8 mouse cellular contexts compared by ENCODE assay signal in the genomic region with DNA sequence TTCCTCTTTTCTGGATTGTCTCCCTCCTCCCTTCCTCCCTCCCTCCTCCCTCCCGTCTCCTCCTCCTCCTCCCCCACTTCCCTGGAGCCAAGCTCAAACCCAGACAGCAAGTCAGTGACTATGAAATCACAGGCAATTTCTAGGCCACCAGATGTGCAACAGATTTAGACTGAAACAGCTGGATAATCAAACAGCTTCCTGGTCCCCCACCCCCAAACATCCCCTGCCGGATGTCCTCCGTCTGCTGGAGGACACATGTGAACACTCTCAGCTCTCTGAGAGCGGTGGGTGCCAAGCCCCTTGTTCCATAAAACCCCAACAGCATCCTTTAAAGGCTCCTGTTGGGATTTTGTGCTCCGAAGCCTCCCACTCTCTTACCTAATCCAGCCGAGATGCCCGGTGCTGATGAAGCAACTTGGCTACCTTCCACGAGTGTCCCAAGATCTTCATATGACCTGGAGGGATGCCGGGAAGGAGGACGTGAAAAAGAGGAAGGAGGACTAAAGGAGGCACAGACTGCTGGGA. TPM values are rescaled to one million over a fixed set of nuclear protein-coding genes. Genes with fewer than 3 reads are reported as not detected.
A peak's percentile ranks its signal among the peaks of the same experiment; 100 is the strongest.
DNase-seq lines count a peak whose midpoint lies in the region; ATAC-seq and TF ChIP-seq lines count a peak whose summit lies in the region.

No protein-coding gene starts in this region.

- no peak for DNase-seq in left cerebral cortex, adult 2 months (ENCODE audit: extremely low spot score in 1 of 2, low spot score in 2 of 2)
- DNase-seq in left cerebral cortex, postnatal 36 days (ENCODE audit: low spot score in 2 of 2) = no peak
- DNase-seq in embryonic facial prominence, embryonic 10.5 days (ENCODE audit: low spot score) = peak; percentile 68
- DNase-seq in heart, postnatal 0 days (ENCODE audit: low spot score) = peak; percentile 58
- DNase-seq in kidney, postnatal 25 days = peak; percentile 67 to 76
- no peak for DNase-seq in cerebellum, adult 9-11 months

- intact Hi-C loops in left cerebral cortex, adult 2 months (cut with DNase I) = no loop called here
- intact Hi-C loops in left cerebral cortex, postnatal 36 days (cut with DNase I) = no loop called here

- peak; percentile 68 for TF ChIP-seq EP300 in heart, postnatal 0 days (IDR thresholded peaks at IDR 0.05; ENCODE audit: low read depth)

- no peaks in the 10 kb centered on the region for H3K9me3 ChIP-seq in embryonic facial prominence, embryonic 10.5 days
- H3K9me3 ChIP-seq in heart, postnatal 0 days (replicated peaks; ENCODE audit: control insufficient read depth, low read length) = no peaks in the 10 kb centered on the region

- H3K4me2 ChIP-seq in heart, postnatal 0 days (ENCODE audit: low read depth, low read length) = peak overlapping the region; percentile 51

- H3K9ac ChIP-seq in heart, postnatal 0 days (replicated peaks; ENCODE audit: low read depth, low read length) = no peak overlapping the region

- no peak for TF ChIP-seq CTCF in left cerebral cortex, adult 2 months (IDR thresholded peaks at IDR 0.05)
- TF ChIP-seq CTCF in heart, postnatal 0 days (IDR thresholded peaks at IDR 0.05; ENCODE audit: low read depth) = no peak

- no peaks in the 10 kb centered on the region for H3K27me3 ChIP-seq in embryonic facial prominence, embryonic 10.5 days (replicated peaks; ENCODE audit: low read depth, poor library complexity, severe bottlenecking)
- H3K27me3 ChIP-seq in heart, postnatal 0 days (ENCODE audit: control insufficient read depth, insufficient read depth, low read length) = no peaks in the 10 kb centered on the region

- ATAC-seq in heart, postnatal 0 days (ENCODE audit: insufficient read depth, low read depth) = peak; percentile 37
- peak; percentile 17; the same call in 1 of the 2 replicates for ATAC-seq in megakaryocyte progenitor cell, adult 5-6 weeks (replicated peaks; ENCODE audit: poor library complexity)
- no peak for ATAC-seq in erythroid progenitor cell, adult 5-6 weeks (replicated peaks; ENCODE audit: low FRiP score, poor library complexity, severe bottlenecking)

- H3K36me3 ChIP-seq in embryonic facial prominence, embryonic 10.5 days (replicated peaks) = no peaks in the 10 kb centered on the region
- H3K36me3 ChIP-seq in heart, postnatal 0 days (replicated peaks; ENCODE audit: control insufficient read depth, insufficient read depth, low read length) = no peaks in the 10 kb centered on the region

- H3K4me3 ChIP-seq in left cerebral cortex, adult 2 months = no peak overlapping the region
- H3K4me3 ChIP-seq in embryonic facial prominence, embryonic 10.5 days = peak overlapping the region; percentile 31
- no peak overlapping the region for H3K4me3 ChIP-seq in heart, postnatal 0 days (ENCODE audit: low read depth, low read length)

- 47% methylated on average over 10 of the region's 10 CpGs for WGBS in embryonic facial prominence, embryonic 10.5 days
- WGBS in heart, postnatal 0 days = 48% methylated on average over 10 of the region's 10 CpGs

- H3K27ac ChIP-seq in left cerebral cortex, adult 2 months = peak overlapping the region; percentile 86
- H3K27ac ChIP-seq in embryonic facial prominence, embryonic 10.5 days (replicated peaks) = peak overlapping the region; percentile 80
- H3K27ac ChIP-seq in heart, postnatal 0 days (ENCODE audit: low read depth) = peak overlapping the region; percentile 87

- H3K4me1 ChIP-seq in embryonic facial prominence, embryonic 10.5 days = peaks cover 30% of the 10 kb centered on the region
- H3K4me1 ChIP-seq in heart, postnatal 0 days (ENCODE audit: control insufficient read depth, insufficient read depth) = peaks cover 4% of the 10 kb centered on the region; the same call in 1 of the 2 replicates

RNA-seq across cellular contexts. Expression of gene Ccdc63, which starts 5.5 kb away (rescaled TPM):
- total RNA-seq in left cerebral cortex, adult 2 months (2021) = 1 to 10 TPM in 1 of 2 experiments, under 1 TPM in 1; 0.66 to 1.1 TPM
- under 1 TPM; 0.30 to 0.72 TPM for total RNA-seq in left cerebral cortex, postnatal 36 days (2021)
- not detected in 2 replicates for polyA plus RNA-seq in embryonic facial prominence, embryonic 10.5 days (2016; fragmentation: Nextera tagmentation; extraction: Ambion mirVana)
- not detected in 2 replicates for total RNA-seq in heart, postnatal 0 days (2014; rRNA removed; ENCODE audit: low replicate concordance)
- polyA plus RNA-seq in heart, postnatal 0 days (2015; fragmentation: Nextera tagmentation; extraction: Ambion mirVana) = 0.26 and 0.27 TPM in 2 replicates
- total RNA-seq in megakaryocyte progenitor cell, adult 5-6 weeks (2015) = 0.51 and 0.52 TPM in 2 replicates
- total RNA-seq in megakaryocyte progenitor cell, adult 5-6 weeks (2017) = 1.5 and 3.5 TPM in 2 replicates
- total RNA-seq in erythroid progenitor cell, adult 5-6 weeks (2015; ENCODE audit: low replicate concordance) = not detected in 2 replicates
- total RNA-seq in erythroid progenitor cell, adult 5-6 weeks (2017; ENCODE audit: low replicate concordance) = not detected in 2 replicates

RNA-seq across cellular contexts. Expression of gene Ppp1cc, which starts 12.0 kb away (rescaled TPM):
- 100 to 1,000 TPM; 176 to 195 TPM for total RNA-seq in left cerebral cortex, adult 2 months (2021)
- total RNA-seq in left cerebral cortex, postnatal 36 days (2021) = 100 to 1,000 TPM; 154 to 200 TPM
- 296 and 318 TPM in 2 replicates for polyA plus RNA-seq in embryonic facial prominence, embryonic 10.5 days (2016; fragmentation: Nextera tagmentation; extraction: Ambion mirVana)
- total RNA-seq in heart, postnatal 0 days (2014; rRNA removed; ENCODE audit: low replicate concordance) = 199 and 295 TPM in 2 replicates
- 146 and 157 TPM in 2 replicates for polyA plus RNA-seq in heart, postnatal 0 days (2015; fragmentation: Nextera tagmentation; extraction: Ambion mirVana)
- 431 and 436 TPM in 2 replicates for total RNA-seq in megakaryocyte progenitor cell, adult 5-6 weeks (2015)
- 207 and 219 TPM in 2 replicates for total RNA-seq in megakaryocyte progenitor cell, adult 5-6 weeks (2017)
- 310 and 340 TPM in 2 replicates for total RNA-seq in erythroid progenitor cell, adult 5-6 weeks (2015; ENCODE audit: low replicate concordance)
- 91.1 and 263 TPM in 2 replicates for total RNA-seq in erythroid progenitor cell, adult 5-6 weeks (2017; ENCODE audit: low replicate concordance)

RNA-seq across cellular contexts. Expression of gene Myl2, which starts 45.4 kb away (rescaled TPM):
- total RNA-seq in left cerebral cortex, adult 2 months (2021) = 1 to 10 TPM in 1 of 2 experiments, under 1 TPM in 1; 0.86 to 1.4 TPM
- total RNA-seq in left cerebral cortex, postnatal 36 days (2021) = 1 to 10 TPM; 1.3 to 1.6 TPM
- polyA plus RNA-seq in embryonic facial prominence, embryonic 10.5 days (2016; fragmentation: Nextera tagmentation; extraction: Ambion mirVana) = 0.57 TPM in 1 of 2 replicates, not detected in the other
- total RNA-seq in heart, postnatal 0 days (2014; rRNA removed; ENCODE audit: low replicate concordance) = 7,568 and 8,637 TPM in 2 replicates
- polyA plus RNA-seq in heart, postnatal 0 days (2015; fragmentation: Nextera tagmentation; extraction: Ambion mirVana) = 15,488 and 15,525 TPM in 2 replicates
- not detected in 2 replicates for total RNA-seq in megakaryocyte progenitor cell, adult 5-6 weeks (2015)
- total RNA-seq in megakaryocyte progenitor cell, adult 5-6 weeks (2017) = not detected in 2 replicates
- not detected in 2 replicates for total RNA-seq in erythroid progenitor cell, adult 5-6 weeks (2015; ENCODE audit: low replicate concordance)
- 8.2 TPM in 1 of 2 replicates, not detected in the other for total RNA-seq in erythroid progenitor cell, adult 5-6 weeks (2017; ENCODE audit: low replicate concordance)

Comparison
In these comparisons a context has a peak if more than half of its experiments do, and no peak if none do; other contexts are left out.
1. DNase-seq: peak in embryonic facial prominence, embryonic 10.5 days (single experiment), heart, postnatal 0 days (single experiment) and kidney, postnatal 25 days (2 of 2); none in left cerebral cortex, adult 2 months (0 of 2), left cerebral cortex, postnatal 36 days (0 of 2) and cerebellum, adult 9-11 months (single experiment).
2. RNA of gene Myl2, which starts 45.4 kb away (total RNA-seq): 7,568 to 8,637 TPM in heart, postnatal 0 days; 8.2 TPM in erythroid progenitor cell, adult 5-6 weeks, 1.3 to 1.6 TPM in left cerebral cortex, postnatal 36 days, 0.86 to 1.4 TPM in left cerebral cortex, adult 2 months and not detected in megakaryocyte progenitor cell, adult 5-6 weeks; every median in the first group is over 100 times any median in the second.
3. Peak in every context shown above with its lines, with median percentiles within 50 percentile points of each other: H3K27ac ChIP-seq.